Mouse (Mus musculus): Measurements from ENCODE around the gene Vmn2r47. TPM values are rescaled to one million over a fixed set of nuclear protein-coding genes. Genes with fewer than 3 reads are reported as not detected.
"Not testable (repeated sequence)": the region's sequence is repeated elsewhere in the genome, so short reads cannot be mapped to it uniquely, and the experiment has no call there.

Vmn2r47 gene
- polyA plus RNA-seq (2015; fragmentation: Nextera tagmentation; extraction: Ambion mirVana): not detected in 2 replicates

DNA sequence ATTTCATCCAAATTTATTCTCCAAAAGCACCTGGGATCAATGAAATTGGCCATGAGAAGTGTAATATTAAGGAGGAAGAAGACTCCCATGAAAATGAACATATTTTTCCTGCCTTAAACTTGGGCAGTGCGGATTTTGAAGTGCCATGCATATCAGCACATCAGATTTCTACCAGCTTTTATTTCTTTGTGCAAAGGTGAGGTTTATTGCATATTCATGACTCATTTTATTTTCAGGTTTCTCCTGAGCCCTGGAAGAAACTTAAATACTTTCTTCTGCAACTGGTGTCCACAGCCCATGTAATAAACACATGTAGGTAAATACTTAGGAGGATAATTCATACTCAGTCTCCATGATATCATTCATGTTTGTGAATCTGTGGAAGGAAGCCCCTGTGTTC, at the start of gene Vmn2r47:
Gene Vmn2r47, minus strand, starts transcription at position 101 of the 400 bp plus-strand sequence.
- no CpG with 5 or more reads among the region's 1 CpGs for WGBS
- not testable (repeated sequence) for H3K4me1 ChIP-seq (ENCODE audit: insufficient read depth, low read length); H3K36me3 ChIP-seq (ENCODE audit: insufficient read depth, low read length); H3K9ac ChIP-seq (replicated peaks; ENCODE audit: low read length); H3K4me3 ChIP-seq (ENCODE audit: low read length); ATAC-seq (ENCODE audit: low FRiP score, low TSS enrichment); H3K9me3 ChIP-seq (ENCODE audit: low read length); H3K27ac ChIP-seq (ENCODE audit: low read length); H3K27me3 ChIP-seq (ENCODE audit: insufficient read depth, low read length); H3K4me2 ChIP-seq (replicated peaks; ENCODE audit: low read depth, low read length)

DNA sequence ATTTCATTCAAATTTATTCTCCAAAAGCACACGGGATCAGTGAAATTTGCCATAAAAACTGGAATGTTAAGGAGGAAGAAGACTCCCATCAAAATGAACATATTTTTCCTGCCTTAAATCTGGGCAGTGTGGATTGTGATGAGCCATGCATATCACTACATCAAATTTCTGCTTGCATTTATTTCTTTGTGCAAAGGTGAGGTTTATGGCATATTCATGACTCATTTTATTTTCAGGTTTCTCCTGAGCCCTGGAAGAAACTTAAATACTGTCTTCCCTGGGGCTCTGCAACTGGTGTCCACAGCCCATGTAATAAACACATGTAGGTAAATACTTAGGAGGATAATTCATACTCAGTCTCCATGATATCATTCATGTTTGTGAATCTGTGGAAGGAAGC, 70.7 kb downstream of the Vmn2r47 start, which contains the start of gene Vmn2r46:
Gene Vmn2r46, minus strand, starts transcription at position 101 of the 400 bp plus-strand sequence.
- not testable (repeated sequence) for H3K27ac ChIP-seq (ENCODE audit: low read length); H3K4me1 ChIP-seq (ENCODE audit: insufficient read depth, low read length); H3K27me3 ChIP-seq (ENCODE audit: insufficient read depth, low read length); H3K9me3 ChIP-seq (ENCODE audit: low read length); H3K36me3 ChIP-seq (ENCODE audit: insufficient read depth, low read length); H3K4me2 ChIP-seq (replicated peaks; ENCODE audit: low read depth, low read length); ATAC-seq (ENCODE audit: low FRiP score, low TSS enrichment); H3K9ac ChIP-seq (replicated peaks; ENCODE audit: low read length); H3K4me3 ChIP-seq (ENCODE audit: low read length)
- no CpG with 5 or more reads among the region's 1 CpGs for WGBS

Other genes starting within 250 kb of the Vmn2r47 start
- not detected in 2 replicates for gene Vmn2r46, start 70.8 kb downstream of the Vmn2r47 start, polyA plus RNA-seq (2015; fragmentation: Nextera tagmentation; extraction: Ambion mirVana)
- gene Vmn2r48, start 112.3 kb upstream of the Vmn2r47 start, polyA plus RNA-seq (2015; fragmentation: Nextera tagmentation; extraction: Ambion mirVana): not detected in 2 replicates
- not detected in 2 replicates for gene Vmn2r49, start 150.9 kb upstream of the Vmn2r47 start, polyA plus RNA-seq (2015; fragmentation: Nextera tagmentation; extraction: Ambion mirVana)
- not detected in 2 replicates for gene Vmn2r50, start 212.0 kb upstream of the Vmn2r47 start, polyA plus RNA-seq (2015; fragmentation: Nextera tagmentation; extraction: Ambion mirVana)

All from kidney, embryonic 16.5 days (tissue).